ENCODE assay signal across 12 mouse cellular contexts in genomic region chr15:85359483-85359882, GRCm38 (mm10).
"Had no signal": no experiment of that assay in that cellular context is flagged by ENCODE, and none has a peak within 500 bp of the region (broad histone marks: within the 10 kb centered on the region; RNA-seq: fewer than 3 reads in every experiment).

No protein-coding gene starts in this region.

- H3K4me2 ChIP-seq: intestine, embryonic 15.5 days; kidney, embryonic 15.5 days; lung, embryonic 14.5 days; neural tube, embryonic 12.5 days had no signal

- H3K9me3 ChIP-seq: intestine, embryonic 15.5 days; kidney, embryonic 15.5 days; neural tube, embryonic 12.5 days had no signal

- ATAC-seq: intestine, embryonic 15.5 days had no signal

- H3K4me1 ChIP-seq: neural tube, embryonic 12.5 days had no signal

- H3K27ac ChIP-seq: intestine, embryonic 15.5 days; kidney, embryonic 15.5 days; liver, embryonic 14.5 days; neural tube, embryonic 12.5 days; stomach, postnatal 0 days had no signal

- H3K27me3 ChIP-seq: intestine, embryonic 15.5 days; kidney, embryonic 15.5 days; neural tube, embryonic 12.5 days had no signal

- H3K9ac ChIP-seq: intestine, embryonic 15.5 days; kidney, embryonic 15.5 days; liver, embryonic 14.5 days; lung, embryonic 14.5 days; neural tube, embryonic 12.5 days had no signal

- DNase-seq: kidney, adult 2 months; kidney, postnatal 14 days; left cerebral cortex, postnatal 4 days; liver; lung, embryonic 14.5 days; midbrain, embryonic 14.5 days; thymus, postnatal 4 days had no signal

- H3K4me3 ChIP-seq: intestine, embryonic 15.5 days; kidney, embryonic 15.5 days; neural tube, embryonic 12.5 days had no signal
